Mouse (Mus musculus) layer of hippocampus, adult 6 months (tissue): Measurements from ENCODE around the gene 1700122O11Rik. TPM values are rescaled to one million over a fixed set of nuclear protein-coding genes. Genes with fewer than 3 reads are reported as not detected.

Experiments used
- long read RNA-seq, 2 experiments: library from polyadenylated mRNA; unstranded; transcript quantifications; one replicate each; pipeline ENCODE4 v2.0.0; 2019 to 2020
- polyA plus RNA-seq: library from polyadenylated mRNA; unstranded; fragments of <200 nt; fragmentation: Nextera tagmentation; gene quantifications from 2 replicates; pipeline ENCODE4 v1.2.3, GENCODE M21; 2021

Gene 1700122O11Rik
- polyA plus RNA-seq: not detected in 2 replicates
- long read RNA-seq, experiment 1: 0 reads
- long read RNA-seq, experiment 2: 0 reads

GRCm38 (mm10) chr17:48038193-48038592 is at the start of gene 1700122O11Rik:
Gene 1700122O11Rik, minus strand, starts transcription at chr17:48038293.

Other genes with a start within 250 kb of the 1700122O11Rik start
- not detected in 2 replicates for gene Mdfi, start 203.6 kb downstream of the 1700122O11Rik start, polyA plus RNA-seq
- gene Foxp4, start 113.6 kb downstream of the 1700122O11Rik start, polyA plus RNA-seq: 19.9 and 42.5 TPM in 2 replicates
- gene 1700067P10Rik, start 51.0 kb upstream of the 1700122O11Rik start, polyA plus RNA-seq: not detected in 2 replicates
- gene 9830107B12Rik, start 108.0 kb upstream of the 1700122O11Rik start, polyA plus RNA-seq: not detected in 2 replicates
- gene A530064D06Rik, start 129.0 kb upstream of the 1700122O11Rik start, polyA plus RNA-seq: not detected in 2 replicates
- gene Trem1, start 194.5 kb upstream of the 1700122O11Rik start, polyA plus RNA-seq: not detected in 2 replicates
- gene Trem3, start 209.5 kb upstream of the 1700122O11Rik start, polyA plus RNA-seq: 0.62 TPM in 1 of 2 replicates, not detected in the other
- not detected in 2 replicates for gene Treml4, start 226.0 kb upstream of the 1700122O11Rik start, polyA plus RNA-seq